Mouse (Mus musculus): ENCODE data around the gene Cpxm1. TPM values are rescaled to one million over a fixed set of nuclear protein-coding genes. Genes with fewer than 3 reads are reported as not detected.

The Cpxm1 gene
- polyA plus RNA-seq, 2 experiments, result 1.9 to 2.3 TPM

GRCm38 (mm10) chr2:130350376-130350775 lies 47.0 kb downstream of the Cpxm1 start:
- Histone ChIP-seq H3K27ac (no peak overlapping the region), H3K36me3 (replicated peaks; ENCODE audit: control insufficient read depth, insufficient read depth, low read depth) (no peaks in the 10 kb centered on the region), H3K9me3 (ENCODE audit: control insufficient read depth, low read length) (no peaks in the 10 kb centered on the region), H3K4me2 (ENCODE audit: low read depth) (no peak overlapping the region), H3K27me3 (ENCODE audit: control insufficient read depth, insufficient read depth, low read length) (no peaks in the 10 kb centered on the region), H3K9ac (replicated peaks) (no peak overlapping the region), H3K4me1 (replicated peaks; ENCODE audit: control insufficient read depth in 2 of 2, insufficient read depth in 2 of 2, low read length in 1 of 2) (no peaks in the 10 kb centered on the region), H3K4me3 (ENCODE audit: insufficient read depth in 1 of 2, low read depth in 2 of 2, low read length in 2 of 2) (no peak overlapping the region)
- DNase-seq (ENCODE audit: low read depth in 3 of 3, low spot score in 3 of 3), result no peak
- no peak for ATAC-seq (ENCODE audit: insufficient read depth)
- WGBS (ENCODE audit: insufficient replicate concordance), result 55% methylated on average over 3 of the region's 3 CpGs
- TF ChIP-seq EP300 (IDR thresholded peaks at IDR 0.05; ENCODE audit: low read depth) (no peak), CTCF (IDR thresholded peaks at IDR 0.05; ENCODE audit: low read depth) (no peak)

GRCm38 (mm10) chr2:130341220-130341580 lies 56.2 kb downstream of the Cpxm1 start:
- WGBS (ENCODE audit: insufficient replicate concordance), result 71% methylated on average over 7 of the region's 7 CpGs
- Histone ChIP-seq H3K27me3 (ENCODE audit: control insufficient read depth, insufficient read depth, low read length) (no peaks in the 10 kb centered on the region; the same call in 1 of the 2 replicates), H3K27ac (no peak overlapping the region), H3K4me1 (replicated peaks; ENCODE audit: control insufficient read depth in 2 of 2, insufficient read depth in 2 of 2, low read length in 1 of 2) (no peaks in the 10 kb centered on the region), H3K4me2 (ENCODE audit: low read depth) (no peak overlapping the region), H3K9me3 (ENCODE audit: control insufficient read depth, low read length) (no peaks in the 10 kb centered on the region), H3K36me3 (replicated peaks; ENCODE audit: control insufficient read depth, insufficient read depth, low read depth) (no peaks in the 10 kb centered on the region), H3K9ac (replicated peaks) (no peak overlapping the region), H3K4me3 (ENCODE audit: insufficient read depth in 1 of 2, low read depth in 2 of 2, low read length in 2 of 2) (no peak overlapping the region)
- DNase-seq (ENCODE audit: low read depth in 3 of 3, low spot score in 3 of 3) (no peak), ATAC-seq (ENCODE audit: insufficient read depth) (no peak)
- no peak for TF ChIP-seq EP300 (IDR thresholded peaks at IDR 0.05; ENCODE audit: low read depth)
- no peak for TF ChIP-seq CTCF (IDR thresholded peaks at IDR 0.05; ENCODE audit: low read depth)

Other genes with a start within 250 kb of the Cpxm1 start
- 168 and 185 TPM in 2 replicates for gene Snrpb, start 218.2 kb downstream of the Cpxm1 start, polyA plus RNA-seq (2012; rRNA removed)
- 292 and 318 TPM in 2 replicates for gene Snrpb, start 218.2 kb downstream of the Cpxm1 start, polyA plus RNA-seq (2014; fragmentation: Nextera tagmentation; extraction: Ambion mirVana)
- gene Tmc2, start 202.4 kb downstream of the Cpxm1 start, polyA plus RNA-seq (2012; rRNA removed), result not detected in 2 replicates
- gene Tmc2, start 202.4 kb downstream of the Cpxm1 start, polyA plus RNA-seq (2014; fragmentation: Nextera tagmentation; extraction: Ambion mirVana), result not detected in 2 replicates
- 109 and 201 TPM in 2 replicates for gene Nop56, start 123.1 kb downstream of the Cpxm1 start, polyA plus RNA-seq (2012; rRNA removed)
- gene Nop56, start 123.1 kb downstream of the Cpxm1 start, polyA plus RNA-seq (2014; fragmentation: Nextera tagmentation; extraction: Ambion mirVana), result 181 and 182 TPM in 2 replicates
- gene Idh3b, start 113.0 kb downstream of the Cpxm1 start, polyA plus RNA-seq (2012; rRNA removed), result 71.8 and 104 TPM in 2 replicates
- 95.1 and 105 TPM in 2 replicates for gene Idh3b, start 113.0 kb downstream of the Cpxm1 start, polyA plus RNA-seq (2014; fragmentation: Nextera tagmentation; extraction: Ambion mirVana)
- gene Ebf4, start 102.4 kb downstream of the Cpxm1 start, polyA plus RNA-seq (2012; rRNA removed), result 0.32 and 0.37 TPM in 2 replicates
- 0.05 TPM in 1 of 2 replicates, not detected in the other for gene Ebf4, start 102.4 kb downstream of the Cpxm1 start, polyA plus RNA-seq (2014; fragmentation: Nextera tagmentation; extraction: Ambion mirVana)
- not detected in 2 replicates for gene Gm28372, start 7.7 kb upstream of the Cpxm1 start, polyA plus RNA-seq (2012; rRNA removed)
- not detected in 2 replicates for gene Gm28372, start 7.7 kb upstream of the Cpxm1 start, polyA plus RNA-seq (2014; fragmentation: Nextera tagmentation; extraction: Ambion mirVana)
- not detected in 2 replicates for gene 1700020A23Rik, start 7.7 kb upstream of the Cpxm1 start, polyA plus RNA-seq (2012; rRNA removed)
- not detected in 2 replicates for gene 1700020A23Rik, start 7.7 kb upstream of the Cpxm1 start, polyA plus RNA-seq (2014; fragmentation: Nextera tagmentation; extraction: Ambion mirVana)
- gene Tmem239, start 8.9 kb upstream of the Cpxm1 start, polyA plus RNA-seq (2012; rRNA removed), result not detected in 2 replicates
- gene Tmem239, start 8.9 kb upstream of the Cpxm1 start, polyA plus RNA-seq (2014; fragmentation: Nextera tagmentation; extraction: Ambion mirVana), result not detected in 2 replicates
- 34.1 and 38.3 TPM in 2 replicates for gene Vps16, start 26.8 kb upstream of the Cpxm1 start, polyA plus RNA-seq (2012; rRNA removed)
- 26.8 and 31.3 TPM in 2 replicates for gene Vps16, start 26.8 kb upstream of the Cpxm1 start, polyA plus RNA-seq (2014; fragmentation: Nextera tagmentation; extraction: Ambion mirVana)
- gene Pced1a, start 27.1 kb upstream of the Cpxm1 start, polyA plus RNA-seq (2012; rRNA removed), result 5.6 and 6.7 TPM in 2 replicates
- 2.1 and 3.3 TPM in 2 replicates for gene Pced1a, start 27.1 kb upstream of the Cpxm1 start, polyA plus RNA-seq (2014; fragmentation: Nextera tagmentation; extraction: Ambion mirVana)
- 14.6 and 19.3 TPM in 2 replicates for gene Ptpra, start 52.7 kb upstream of the Cpxm1 start, polyA plus RNA-seq (2012; rRNA removed)
- 29.6 and 33.6 TPM in 2 replicates for gene Ptpra, start 52.7 kb upstream of the Cpxm1 start, polyA plus RNA-seq (2014; fragmentation: Nextera tagmentation; extraction: Ambion mirVana)
- 22.9 and 24.8 TPM in 2 replicates for gene Mrps26, start 166.2 kb upstream of the Cpxm1 start, polyA plus RNA-seq (2012; rRNA removed)
- 48.3 and 48.4 TPM in 2 replicates for gene Mrps26, start 166.2 kb upstream of the Cpxm1 start, polyA plus RNA-seq (2014; fragmentation: Nextera tagmentation; extraction: Ambion mirVana)
- gene Oxt, start 178.6 kb upstream of the Cpxm1 start, polyA plus RNA-seq (2012; rRNA removed), result not detected in 2 replicates
- not detected in 2 replicates for gene Oxt, start 178.6 kb upstream of the Cpxm1 start, polyA plus RNA-seq (2014; fragmentation: Nextera tagmentation; extraction: Ambion mirVana)
- gene Avp, start 185.0 kb upstream of the Cpxm1 start, polyA plus RNA-seq (2012; rRNA removed), result not detected in 2 replicates
- not detected in 2 replicates for gene Avp, start 185.0 kb upstream of the Cpxm1 start, polyA plus RNA-seq (2014; fragmentation: Nextera tagmentation; extraction: Ambion mirVana)
- 2.8 and 3.6 TPM in 2 replicates for gene Fastkd5, start 232.5 kb upstream of the Cpxm1 start, polyA plus RNA-seq (2012; rRNA removed)
- 11.1 and 11.9 TPM in 2 replicates for gene Fastkd5, start 232.5 kb upstream of the Cpxm1 start, polyA plus RNA-seq (2014; fragmentation: Nextera tagmentation; extraction: Ambion mirVana)
- 3.3 and 3.4 TPM in 2 replicates for gene Ubox5, start 232.5 kb upstream of the Cpxm1 start, polyA plus RNA-seq (2012; rRNA removed)
- 5.4 and 6.3 TPM in 2 replicates for gene Ubox5, start 232.5 kb upstream of the Cpxm1 start, polyA plus RNA-seq (2014; fragmentation: Nextera tagmentation; extraction: Ambion mirVana)
- gene Lzts3, start 245.2 kb upstream of the Cpxm1 start, polyA plus RNA-seq (2012; rRNA removed), result 2.1 and 2.7 TPM in 2 replicates
- gene Lzts3, start 245.2 kb upstream of the Cpxm1 start, polyA plus RNA-seq (2014; fragmentation: Nextera tagmentation; extraction: Ambion mirVana), result 0.27 and 0.42 TPM in 2 replicates